Mouse (Mus musculus) right cerebral cortex, postnatal 14 days (tissue): ENCODE data around the gene Npnt.

Experiments used
- DNase-seq: peaks from one replicate; pipeline ENCODE4 v3.0.0; 2022

Npnt gene

DNA sequence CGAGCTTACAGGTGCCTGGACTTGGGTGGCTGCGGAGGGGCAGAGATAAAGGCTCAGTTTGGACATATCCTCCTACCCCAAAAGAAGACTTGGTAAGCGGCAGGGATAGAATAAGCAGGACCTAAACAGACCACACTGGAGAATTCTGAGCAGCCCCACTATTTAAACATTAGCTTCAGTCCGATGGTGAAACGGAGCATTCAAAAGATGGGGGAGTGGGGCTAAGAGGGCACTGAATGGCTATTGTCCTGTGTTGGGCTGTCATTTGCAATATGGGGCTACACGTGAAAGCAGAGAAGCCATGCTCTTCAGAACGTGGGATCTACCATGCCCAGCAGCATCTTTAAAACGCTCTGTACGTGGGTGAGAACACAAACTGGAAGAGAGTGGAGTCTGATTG, 95.8 kb downstream of the Npnt start:
- no peak for DNase-seq

DNA sequence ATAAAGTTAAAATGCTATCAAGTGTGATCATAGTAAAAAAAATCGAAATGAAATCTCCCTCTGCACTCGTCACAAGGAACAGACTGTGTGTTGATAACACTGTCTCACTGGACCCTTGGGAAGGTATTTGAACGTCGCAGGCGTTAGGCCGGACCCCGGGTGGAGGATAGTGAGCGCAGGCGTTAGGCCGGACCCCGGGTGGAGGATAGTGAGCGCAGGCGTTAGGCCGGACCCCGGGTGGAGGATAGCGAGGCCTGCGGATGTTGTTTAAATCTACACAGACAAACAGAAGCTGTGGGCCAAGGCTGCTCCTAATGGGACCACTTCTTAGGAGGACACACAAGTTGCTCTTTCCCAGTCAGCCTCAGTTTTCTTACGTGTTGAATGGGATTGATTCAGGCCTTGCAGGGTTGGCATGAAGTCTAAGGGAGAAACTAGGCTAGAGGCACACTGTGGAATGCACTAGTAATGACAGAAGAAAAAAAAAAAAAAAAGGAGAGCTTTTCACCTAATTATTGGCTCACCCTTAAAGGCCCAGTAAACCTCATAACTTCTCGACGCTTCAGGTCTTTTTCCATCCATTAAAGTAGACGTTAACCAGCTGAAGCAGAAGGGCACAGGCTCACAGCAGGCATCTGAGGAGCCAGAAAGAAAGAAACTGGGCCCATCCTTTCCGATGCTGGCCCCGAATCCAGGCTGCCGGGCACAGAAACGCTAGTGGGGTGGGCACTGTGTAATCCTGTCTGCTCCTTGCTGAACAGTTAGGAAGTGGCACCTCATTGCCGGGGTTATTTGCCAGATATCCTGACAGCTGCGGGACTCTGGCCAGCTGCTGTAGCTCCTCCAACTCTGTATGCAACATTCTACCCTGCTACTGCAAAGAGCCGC, 98.0 kb downstream of the Npnt start:
- no peak for DNase-seq

- no peak for DNase-seq
Observed at GRCm38 (mm10) chr3:132851417-132851816, 98.7 kb downstream of the Npnt start.

- no peak for DNase-seq
Observed at GRCm38 (mm10) chr3:132850431-132850830, 99.7 kb downstream of the Npnt start.

- no peak for DNase-seq
Observed at GRCm38 (mm10) chr3:132849669-132850068, 100.4 kb downstream of the Npnt start.

- DNase-seq = no peak
Observed at GRCm38 (mm10) chr3:132842676-132843075, 107.4 kb downstream of the Npnt start.

DNA sequence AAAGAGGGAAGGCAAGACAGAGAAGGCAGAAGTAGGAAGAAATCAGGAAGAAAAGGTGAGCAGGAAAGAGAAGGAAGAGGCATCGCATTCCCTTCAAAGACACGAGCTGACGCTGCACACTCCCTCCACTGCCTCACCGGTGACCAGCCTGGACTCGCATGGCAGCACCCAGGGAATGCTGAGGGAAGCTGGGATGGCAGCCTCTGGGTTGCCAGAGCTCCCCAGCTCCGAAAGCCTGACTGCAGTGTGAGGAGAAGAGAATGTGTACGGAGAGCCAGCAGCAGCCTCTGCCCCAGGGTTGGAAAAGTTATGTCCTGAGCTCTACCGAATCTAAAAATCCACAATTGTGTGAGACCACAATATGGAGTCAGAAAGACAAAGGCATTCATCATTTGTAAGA, 110.6 kb downstream of the Npnt start:
- DNase-seq = no peak

DNA sequence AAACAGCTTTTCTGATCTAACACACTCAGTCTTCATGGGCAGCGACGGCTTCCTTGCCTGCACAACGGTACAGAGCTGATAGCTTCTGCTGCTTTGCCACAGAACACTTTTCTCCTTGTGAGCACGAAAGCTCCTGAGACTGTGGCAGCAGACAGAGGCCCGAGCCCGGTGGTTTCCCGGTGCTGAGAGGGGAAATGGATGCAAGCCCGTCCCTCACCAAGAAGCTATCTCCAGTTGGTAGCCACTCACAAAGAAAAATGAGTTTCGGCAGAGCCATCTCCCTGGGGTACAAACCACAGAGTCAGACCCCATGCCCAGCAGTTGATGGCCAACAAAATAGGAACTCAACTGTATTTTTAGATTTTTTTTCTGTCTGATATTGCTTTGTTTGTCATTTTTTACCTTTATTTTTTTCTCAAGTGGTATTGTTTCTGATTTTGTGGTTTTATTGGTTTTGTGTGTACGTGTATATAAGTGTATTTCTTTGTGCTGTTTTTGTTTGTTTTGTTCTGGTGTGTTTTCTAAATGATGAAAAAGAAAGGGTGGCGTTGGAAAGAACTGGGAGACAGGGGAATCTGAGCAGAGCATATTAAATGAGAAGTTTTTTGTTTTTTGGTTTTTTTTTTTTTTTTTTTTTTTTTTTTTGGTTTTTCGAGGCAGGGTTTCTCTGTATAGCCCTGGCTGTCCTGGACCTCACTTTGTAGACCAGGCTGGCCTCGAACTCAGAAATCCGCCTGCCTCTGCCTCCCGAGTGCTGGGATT, 111.3 kb downstream of the Npnt start:
- DNase-seq = no peak

DNA sequence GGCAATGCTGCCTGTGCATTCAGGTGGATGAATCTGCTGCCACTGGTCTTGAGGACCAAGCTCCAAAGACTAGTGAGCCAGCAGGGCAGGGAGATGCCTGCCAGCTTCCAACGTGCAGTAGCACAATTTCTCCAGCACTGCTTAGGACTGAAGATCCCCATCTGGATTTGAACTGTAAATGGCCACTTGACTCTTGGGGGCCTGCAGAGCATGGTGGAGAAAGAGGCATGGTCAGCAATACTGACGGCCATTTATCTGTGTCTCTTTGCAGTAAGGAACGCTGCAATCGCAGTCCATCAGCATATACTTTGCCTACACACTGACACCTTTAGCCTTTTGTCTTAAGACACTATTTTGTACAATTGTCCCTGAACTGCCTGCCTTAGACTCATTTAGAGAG, 113.0 kb downstream of the Npnt start:
- no peak for DNase-seq

- no peak for DNase-seq
Observed at GRCm38 (mm10) chr3:132835118-132835794, 114.8 kb downstream of the Npnt start.
